Mouse (Mus musculus) kidney, adult 2 months (tissue): ENCODE results near the gene Odr4. TPM values are rescaled to one million over a fixed set of nuclear protein-coding genes. Genes with fewer than 3 reads are reported as not detected.

Experiments used
- DNase-seq: peaks from one replicate; pipeline ENCODE4 v3.0.0; 2021
- H3K27ac ChIP-seq: fragments of 200-500 bp; 2 replicates; pipeline ENCODE4 v1.5.1; 2012; ENCODE audit warnings: low read depth, low read length, control low read depth, inconsistent platforms; ENCODE audit not compliant: insufficient read depth
- H3K27me3 ChIP-seq: fragments of 200-500 bp; replicated peaks from 2 replicates; pipeline ENCODE4 v1.6.1; 2012; ENCODE audit warnings: mild to moderate bottlenecking, moderate library complexity, low read length, inconsistent platforms; ENCODE audit not compliant: control insufficient read depth, insufficient read depth
- H3K36me3 ChIP-seq: fragments of 200-500 bp; 2 replicates; pipeline ENCODE4 v1.6.1; 2012; ENCODE audit warnings: mild to moderate bottlenecking, moderate library complexity, low read length, inconsistent platforms; ENCODE audit not compliant: control insufficient read depth, insufficient read depth
- H3K4me1 ChIP-seq: fragments of 200-500 bp; 2 replicates; pipeline ENCODE4 v1.6.1; 2011; ENCODE audit warnings: low read length; ENCODE audit not compliant: control insufficient read depth, insufficient read depth
- H3K4me3 ChIP-seq: fragments of 200-500 bp; 2 replicates; pipeline ENCODE4 v1.5.1; 2011; ENCODE audit warnings: mild to moderate bottlenecking, low read depth, low read length, control low read depth; ENCODE audit not compliant: insufficient read depth
- CTCF ChIP-seq: fragments of 200-500 bp; conservative IDR thresholded peaks from 2 replicates; pipeline ENCODE4 v1.5.1; 2011; ENCODE audit warnings: low read depth, mild to moderate bottlenecking, control low read depth, low read length, moderate library complexity, mixed read lengths; ENCODE audit not compliant: insufficient read depth, insufficient read length
- POLR2A ChIP-seq: fragments of 200-500 bp; IDR thresholded peaks from one replicate; pipeline ENCODE4 v1.6.1; 2011; ENCODE audit warnings: low read depth, low read length, control low read depth
- WGBS: fragments of 180-500 bp; shearing (Covaris S2); methylation state at CpG from one replicate; pipeline ENCODE4 v1.1.7; 2018; 5-methylcytosine and 5-hydroxymethylcytosine counted together
- polyA plus RNA-seq: library from polyadenylated mRNA; depleted of rRNA; stranded (reverse); fragments of >200 nt; gene quantifications from 2 replicates; pipeline ENCODE4 v1.2.3, GENCODE M21; 2012; rRNA removed

Odr4 gene
- polyA plus RNA-seq, 1 experiment: 11.2 TPM

GRCm38 (mm10) chr1:150319205-150319604 lies 73.7 kb downstream of the Odr4 start, which contains the start of gene Pdc:
Gene Pdc, plus strand, starts transcription at chr1:150319417.
- Histone ChIP-seq H3K4me3 (no peak within 1 kb of the TSS), H3K4me1 (no peaks in the 10 kb centered on the region), H3K27ac (no peak within 1 kb of the TSS), H3K27me3 (no peaks in the 10 kb centered on the region), H3K36me3 (no peaks in the 10 kb centered on the region)
- WGBS: 75% methylated on average over 1 of the region's 1 CpGs
- no peak for DNase-seq
- TF ChIP-seq CTCF (no peak), POLR2A (no peak)

Other genes starting within 250 kb of the Odr4 start
- gene Pdc, start 73.7 kb downstream of the Odr4 start, polyA plus RNA-seq: not detected in 2 replicates
- gene Tpr, start 242 bp downstream of the Odr4 start, polyA plus RNA-seq: 44.6 and 50.3 TPM in 2 replicates
- gene Prg4, start 73.1 kb upstream of the Odr4 start, polyA plus RNA-seq: 0.11 and 0.44 TPM in 2 replicates